Mouse (Mus musculus) heart, embryonic 13.5 days (tissue): ENCODE measurements at regions not wholly inside any gene's neighbourhood (a gene's known extent, or its start where the extent isn't known, plus 50 kb on each side); places are given as distances from the start of the nearest gene placed in this dataset.

Source experiments
- ATAC-seq: fragments of 200-750 bp; cut with Nextera tagmentation; 2 replicates; pipeline ENCODE4 v1.8.0; 2017; ENCODE audit warnings: moderate TSS enrichment; ENCODE audit not compliant: insufficient number of reproducible peaks, low FRiP score, low TSS enrichment; ENCODE audit errors: extremely low read depth
- H3K27ac ChIP-seq: fragments of 300-500 bp; sonication (generic); replicated peaks from 2 replicates; pipeline ENCODE4 v1.5.1; 2015; ENCODE audit warnings: moderate library complexity, mild to moderate bottlenecking, inconsistent platforms
- H3K27me3 ChIP-seq: fragments of 300-500 bp; sonication (generic); replicated peaks from 2 replicates; pipeline ENCODE4 v1.6.1; 2015; ENCODE audit warnings: mild to moderate bottlenecking, inconsistent platforms
- H3K36me3 ChIP-seq: fragments of 300-500 bp; sonication (generic); 2 replicates; pipeline ENCODE4 v1.6.1; 2015; ENCODE audit warnings: mild to moderate bottlenecking, inconsistent platforms
- H3K4me1 ChIP-seq: fragments of 300-500 bp; sonication (generic); 2 replicates; pipeline ENCODE4 v1.6.1; 2015; ENCODE audit warnings: inconsistent platforms
- H3K4me2 ChIP-seq: fragments of 300-500 bp; sonication (generic); 2 replicates; pipeline ENCODE4 v1.6.1; 2015; ENCODE audit warnings: inconsistent platforms, mild to moderate bottlenecking, moderate library complexity
- H3K4me3 ChIP-seq: fragments of 300-500 bp; sonication (generic); 2 replicates; pipeline ENCODE4 v1.5.1; 2015; ENCODE audit warnings: moderate library complexity, mild to moderate bottlenecking, inconsistent platforms
- H3K9ac ChIP-seq: fragments of 300-500 bp; sonication (generic); 2 replicates; pipeline ENCODE4 v1.6.1; 2015; ENCODE audit warnings: inconsistent platforms, mild to moderate bottlenecking, moderate library complexity
- H3K9me3 ChIP-seq: fragments of 300-500 bp; sonication (generic); 2 replicates; pipeline ENCODE4 v1.6.1; 2016; ENCODE audit warnings: inconsistent platforms
- WGBS: fragments of 180-500 bp; shearing (Covaris S2); methylation state at CpG from one replicate; pipeline ENCODE4 v1.1.7; 2015; ENCODE audit warnings: mixed read lengths; 5-methylcytosine and 5-hydroxymethylcytosine counted together

DNA sequence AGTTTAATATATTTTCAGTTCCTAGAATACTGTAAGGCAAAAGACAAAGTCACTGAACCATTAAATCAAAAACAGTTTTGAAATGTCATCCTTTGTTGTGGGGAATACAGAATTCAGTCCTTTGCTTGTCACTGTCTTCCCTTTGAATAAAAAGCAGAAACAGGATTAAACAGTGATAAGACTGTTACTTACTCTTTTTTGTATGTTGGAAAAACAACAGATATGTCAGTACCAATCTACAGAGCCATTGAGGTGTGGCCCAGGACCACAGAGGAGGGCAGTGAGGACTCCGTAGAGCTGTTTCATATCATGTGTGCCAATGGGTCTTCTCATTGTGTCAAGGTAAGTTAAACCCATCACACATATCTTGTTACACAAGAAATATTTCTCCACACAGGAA is 55.6 kb upstream of the Mbnl1 start:
- WGBS, result 69% methylated on average over 1 of the region's 1 CpGs
- Histone ChIP-seq H3K4me3 (no peak overlapping the region), H3K36me3 (no peaks in the 10 kb centered on the region), H3K9ac (no peak overlapping the region), H3K4me1 (no peaks in the 10 kb centered on the region), H3K9me3 (no peaks in the 10 kb centered on the region), H3K4me2 (no peak overlapping the region), H3K27me3 (no peaks in the 10 kb centered on the region), H3K27ac (no peak overlapping the region)
- no peak for ATAC-seq

- H3K4me3 ChIP-seq, result no peak overlapping the region
- no peaks in the 10 kb centered on the region for H3K36me3 ChIP-seq
- no peaks in the 10 kb centered on the region for H3K27me3 ChIP-seq
- H3K4me2 ChIP-seq, result no peak overlapping the region
- no peaks in the 10 kb centered on the region for H3K9me3 ChIP-seq
- no peak overlapping the region for H3K9ac ChIP-seq
- H3K4me1 ChIP-seq, result 0 out of 2 replicates have a peak, but pooled peaks cover under 1% of the 10 kb centered on the region
- H3K27ac ChIP-seq, result no peak overlapping the region
- no peak for ATAC-seq
These were observed 54.0 kb upstream of the Mbnl1 start for GRCm38 (mm10) chr3:60418652-60419051.

- ATAC-seq, result no peak
- Histone ChIP-seq H3K4me3 (no peak overlapping the region), H3K9me3 (no peaks in the 10 kb centered on the region), H3K9ac (no peak overlapping the region), H3K4me2 (no peak overlapping the region), H3K36me3 (no peaks in the 10 kb centered on the region), H3K27me3 (no peaks in the 10 kb centered on the region), H3K4me1 (0 out of 2 replicates have a peak, but pooled peaks cover 6% of the 10 kb centered on the region), H3K27ac (no peak overlapping the region)
- WGBS, result 77% methylated on average over 3 of the region's 3 CpGs
These were observed 53.4 kb upstream of the Mbnl1 start for GRCm38 (mm10) chr3:60419216-60419615.
